Mouse (Mus musculus) C2C12 (cell line): ENCODE results near the gene Ube2b.

Experiments used
- CEBPB ChIP-seq: IDR thresholded peaks from one replicate; pipeline ENCODE4 v1.6.1; 2011; ENCODE audit warnings: low read depth, mild to moderate bottlenecking, control low read depth, moderate library complexity
- CTCF ChIP-seq: IDR thresholded peaks from one replicate; pipeline ENCODE4 v1.5.1; 2011; ENCODE audit not compliant: control insufficient read depth, insufficient read depth, insufficient read length
- FOSL1 ChIP-seq: IDR thresholded peaks from one replicate; pipeline ENCODE4 v1.8.0; 2011; ENCODE audit warnings: mild to moderate bottlenecking, low read length; ENCODE audit not compliant: poor library complexity, insufficient read depth, severe bottlenecking
- MAX ChIP-seq: IDR thresholded peaks from one replicate; pipeline ENCODE4 v1.6.1; 2011; ENCODE audit warnings: mild to moderate bottlenecking, control low read depth

DNA sequence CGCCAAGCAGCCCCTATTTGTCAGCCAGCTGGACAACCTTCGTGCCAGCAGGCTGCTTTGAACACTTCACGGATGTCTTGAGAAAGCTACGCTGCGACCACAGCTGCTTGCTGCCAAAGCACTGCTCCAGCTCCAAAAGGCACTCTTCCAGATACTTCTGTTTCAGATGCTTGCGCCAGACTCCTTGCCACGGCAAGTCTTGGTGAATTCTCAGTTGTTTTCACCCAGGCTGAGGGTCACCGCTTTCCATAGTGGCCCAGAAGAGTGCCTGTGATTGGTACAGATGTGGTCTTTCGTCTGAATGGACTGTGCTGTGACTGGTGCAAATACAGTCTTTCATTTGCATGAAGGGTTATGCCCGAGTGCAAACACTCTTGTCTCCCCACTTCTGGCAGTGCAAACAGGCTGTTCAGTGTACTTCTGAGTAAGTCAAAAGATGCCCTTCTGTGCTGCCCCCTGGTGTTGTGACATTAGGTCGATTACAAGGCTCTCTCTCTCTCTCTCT is 39.5 kb downstream of the Ube2b start:
- TF ChIP-seq CTCF = no peak
- no peak for TF ChIP-seq MAX
- TF ChIP-seq CEBPB = no peak
- no peak for TF ChIP-seq FOSL1
